In the genomic region with DNA sequence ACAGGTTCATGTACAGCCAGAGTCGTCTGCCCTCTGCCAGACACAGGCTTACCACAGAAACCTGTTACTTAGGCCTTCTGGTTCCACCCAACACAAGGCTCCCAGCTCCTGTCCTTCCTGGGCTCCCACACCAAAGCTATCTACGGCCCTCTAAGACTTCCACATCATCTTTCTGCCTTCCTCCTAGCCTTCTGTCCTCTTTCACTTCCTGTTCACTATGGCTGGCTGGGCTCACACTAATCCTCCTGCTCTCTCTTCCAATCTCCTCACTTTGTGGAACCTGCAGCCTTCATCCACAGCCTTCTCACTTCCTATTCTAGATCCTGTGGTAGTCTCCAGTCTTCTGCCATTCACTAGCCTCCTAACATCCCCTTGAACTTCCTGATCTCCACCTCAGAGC, we compare ENCODE assay signal across 21 mouse cellular contexts. TPM values are rescaled to one million over a fixed set of nuclear protein-coding genes. Genes with fewer than 3 reads are reported as not detected.
"Had no signal": no experiment of that assay in that cellular context is flagged by ENCODE, and none has a peak within 500 bp of the region (broad histone marks: within the 10 kb centered on the region; RNA-seq: fewer than 3 reads in every experiment).

No protein-coding gene starts in this region.

- H3K4me2 ChIP-seq: liver, embryonic 13.5 days; liver, embryonic 15.5 days; lung, embryonic 15.5 days; midbrain, embryonic 11.5 days; midbrain, embryonic 13.5 days; midbrain, embryonic 15.5 days; neural tube, embryonic 12.5 days had no signal

- H3K9me3 ChIP-seq: liver, embryonic 13.5 days; liver, embryonic 15.5 days; lung, embryonic 15.5 days; midbrain, embryonic 13.5 days; midbrain, embryonic 15.5 days; neural tube, embryonic 12.5 days had no signal

- H3K4me3 ChIP-seq: liver, embryonic 13.5 days; liver, embryonic 15.5 days; lung, embryonic 15.5 days; megakaryocyte, embryonic 14.5 days; midbrain, embryonic 13.5 days; midbrain, embryonic 15.5 days; neural tube, embryonic 12.5 days had no signal

- H3K27me3 ChIP-seq: liver, embryonic 13.5 days; liver, embryonic 15.5 days; lung, embryonic 15.5 days; midbrain, embryonic 13.5 days; midbrain, embryonic 15.5 days; neural tube, embryonic 12.5 days had no signal

- H3K4me1 ChIP-seq: liver, embryonic 13.5 days; liver, embryonic 15.5 days; lung, embryonic 15.5 days; megakaryocyte, embryonic 14.5 days; midbrain, embryonic 13.5 days; midbrain, embryonic 15.5 days; neural tube, embryonic 12.5 days had no signal

- ATAC-seq: liver, postnatal 0 days; lung, postnatal 0 days; midbrain, embryonic 13.5 days; midbrain, embryonic 15.5 days had no signal

- H3K36me3 ChIP-seq: liver, embryonic 13.5 days; liver, embryonic 15.5 days; lung, embryonic 15.5 days; midbrain, embryonic 13.5 days; midbrain, embryonic 15.5 days; neural tube, embryonic 12.5 days had no signal

- H3K27ac ChIP-seq: liver, embryonic 13.5 days; liver, embryonic 15.5 days; lung, embryonic 15.5 days; macrophage; midbrain, embryonic 13.5 days; midbrain, embryonic 15.5 days; neural tube, embryonic 12.5 days had no signal

- DNase-seq: liver, embryonic 13.5 days; liver, postnatal 0 days; lung, adult 2 months; lung, postnatal 14 days; lung, postnatal 36 days; right cerebral cortex, postnatal 14 days; spleen, adult 18-20 months; thymus, adult 2 months; thymus, postnatal 25 days had no signal

- H3K9ac ChIP-seq: liver, embryonic 13.5 days; liver, embryonic 15.5 days; liver, postnatal 0 days; lung, embryonic 15.5 days; midbrain, embryonic 13.5 days; midbrain, embryonic 15.5 days; neural tube, embryonic 12.5 days had no signal

RNA-seq across cellular contexts. Expression of gene 4930502E18Rik, which starts 31.5 kb away (rescaled TPM):
- total RNA-seq: midbrain, postnatal 0 days; monocyte, adult 5-6 weeks; neutrophil, adult 5-6 weeks had no signal
- polyA plus RNA-seq: liver, embryonic 13.5 days; lung, adult 2 months; lung, postnatal 0 days; macrophage; thymus, adult 2 months had no signal
